ENCODE assay signal across 8 mouse cellular contexts in genomic region chr11:58914461-58915028, GRCm38 (mm10). TPM values are rescaled to one million over a fixed set of nuclear protein-coding genes. Genes with fewer than 3 reads are reported as not detected.
A peak's percentile ranks its signal among the peaks of the same experiment; 100 is the strongest.
DNase-seq lines count a peak whose midpoint lies in the region; ATAC-seq and TF ChIP-seq lines count a peak whose summit lies in the region.

No protein-coding gene starts in this region.

- H3K9ac ChIP-seq in heart, embryonic 11.5 days (ENCODE audit: low read depth, low read length) = peak overlapping the region; percentile 71
- H3K9ac ChIP-seq in forebrain, postnatal 0 days = 0 out of 2 replicates have a peak overlapping the region, but pooled peaks have one; percentile 18
- peak overlapping the region; percentile 22 for H3K9ac ChIP-seq in stomach, embryonic 15.5 days

- H3K4me3 ChIP-seq in heart, embryonic 11.5 days (ENCODE audit: low read depth, low read length) = peak overlapping the region; percentile 38
- H3K4me3 ChIP-seq in forebrain, postnatal 0 days (ENCODE audit: low read depth, low read length) = peak overlapping the region; percentile 23
- H3K4me3 ChIP-seq in stomach, embryonic 15.5 days (replicated peaks) = peak overlapping the region; percentile 36

- no peak for ATAC-seq in heart, embryonic 11.5 days (replicated peaks; ENCODE audit: insufficient number of reproducible peaks, low FRiP score, low TSS enrichment)
- no peak; the same call in 1 of the 2 replicates for ATAC-seq in forebrain, postnatal 0 days
- ATAC-seq in megakaryocyte, adult 5-6 weeks (ENCODE audit: poor library complexity, severe bottlenecking) = peak; percentile 61
- ATAC-seq in stomach, embryonic 15.5 days (ENCODE audit: insufficient read depth, low FRiP score, low read depth) = 0 out of 2 replicates have a peak, but pooled peaks have one; percentile 12

- no peaks in the 10 kb centered on the region for H3K4me1 ChIP-seq in heart, embryonic 11.5 days (ENCODE audit: control insufficient read depth, insufficient read depth, low read length)
- H3K4me1 ChIP-seq in forebrain, postnatal 0 days (ENCODE audit: insufficient read depth) = no peaks in the 10 kb centered on the region; the same call in 1 of the 2 replicates
- peaks cover 7% of the 10 kb centered on the region; the same call in 1 of the 2 replicates for H3K4me1 ChIP-seq in stomach, embryonic 15.5 days

- intact Hi-C loops in heart, postnatal 25 days (cut with DNase I) = no loop called here
- intact Hi-C loops in gastrocnemius, postnatal 36 days (cut with DNase I) = no loop called here

- H3K27ac ChIP-seq in heart, embryonic 11.5 days (ENCODE audit: low read depth, low read length) = peak overlapping the region; percentile 58
- H3K27ac ChIP-seq in forebrain, postnatal 0 days (ENCODE audit: low read depth, low read length) = no peak overlapping the region
- H3K27ac ChIP-seq in stomach, embryonic 15.5 days = 0 out of 2 replicates have a peak overlapping the region, but pooled peaks have one; percentile 21

- TF ChIP-seq CTCF in forebrain, postnatal 0 days (IDR thresholded peaks at IDR 0.05; ENCODE audit: low read depth) = peak; percentile 76

- no peaks in the 10 kb centered on the region for H3K9me3 ChIP-seq in heart, embryonic 11.5 days (replicated peaks; ENCODE audit: control insufficient read depth, low read length)
- H3K9me3 ChIP-seq in forebrain, postnatal 0 days (ENCODE audit: low read length) = no peaks in the 10 kb centered on the region
- no peaks in the 10 kb centered on the region for H3K9me3 ChIP-seq in stomach, embryonic 15.5 days

- peak overlapping the region; percentile 77 for H3K4me2 ChIP-seq in heart, embryonic 11.5 days
- H3K4me2 ChIP-seq in forebrain, postnatal 0 days (ENCODE audit: low read depth) = peak overlapping the region; percentile 57
- peak overlapping the region; percentile 74 for H3K4me2 ChIP-seq in stomach, embryonic 15.5 days

- 11% methylated on average over 17 of the region's 17 CpGs for WGBS in heart, embryonic 11.5 days (ENCODE audit: insufficient replicate concordance)
- 14% methylated on average over 17 of the region's 17 CpGs for WGBS in forebrain, postnatal 0 days
- WGBS in stomach, embryonic 15.5 days = 11% methylated on average over 17 of the region's 17 CpGs

- DNase-seq in heart, postnatal 25 days (ENCODE audit: low spot score) = no peak
- peak; percentile 68 for DNase-seq in c-Kit-negative CD71-positive TER-119-positive erythroid progenitor cells, embryonic 14.5 days (ENCODE audit: low read depth, low spot score)
- peak; percentile 74 for DNase-seq in forebrain, postnatal 0 days
- DNase-seq in kidney, postnatal 10 days = peak; percentile 47
- DNase-seq in gastrocnemius, postnatal 36 days = no peak

- no peaks in the 10 kb centered on the region for H3K36me3 ChIP-seq in heart, embryonic 11.5 days (ENCODE audit: control insufficient read depth, insufficient read depth, low read length)
- H3K36me3 ChIP-seq in forebrain, postnatal 0 days (ENCODE audit: insufficient read depth) = no peaks in the 10 kb centered on the region
- no peaks in the 10 kb centered on the region for H3K36me3 ChIP-seq in stomach, embryonic 15.5 days

- no peaks in the 10 kb centered on the region; the same call in 1 of the 2 replicates for H3K27me3 ChIP-seq in heart, embryonic 11.5 days (ENCODE audit: control insufficient read depth, insufficient read depth, low read length)
- H3K27me3 ChIP-seq in forebrain, postnatal 0 days (ENCODE audit: insufficient read depth, low read length) = no peaks in the 10 kb centered on the region; the same call in 1 of the 2 replicates
- H3K27me3 ChIP-seq in stomach, embryonic 15.5 days (replicated peaks) = no peaks in the 10 kb centered on the region

RNA-seq across cellular contexts. Expression of gene Btnl10, which starts 3.2 kb away (rescaled TPM):
- polyA plus RNA-seq in heart, embryonic 11.5 days (2014; fragmentation: Nextera tagmentation; extraction: Ambion mirVana) = 0.27 TPM in 1 of 2 replicates, not detected in the other
- total RNA-seq in heart, postnatal 25 days (2021) = not detected
- total RNA-seq in forebrain, postnatal 0 days (2014; rRNA removed) = 0.10 TPM in 1 of 2 replicates, not detected in the other
- not detected in 2 replicates for polyA plus RNA-seq in forebrain, postnatal 0 days (2015; fragmentation: Nextera tagmentation; extraction: Ambion mirVana)
- 0.94 and 1.8 TPM in 2 replicates for total RNA-seq in megakaryocyte, adult 5-6 weeks (2015)
- total RNA-seq in megakaryocyte, adult 5-6 weeks (2017) = 1.2 and 2.8 TPM in 2 replicates
- 0.59 and 0.95 TPM in 2 replicates for polyA plus RNA-seq in stomach, embryonic 15.5 days (2015; fragmentation: Nextera tagmentation; extraction: Ambion mirVana)
- not detected for total RNA-seq in gastrocnemius, postnatal 36 days (2021)

RNA-seq across cellular contexts. Expression of gene Zfp39, which starts 10.5 kb away (rescaled TPM):
- polyA plus RNA-seq in heart, embryonic 11.5 days (2014; fragmentation: Nextera tagmentation; extraction: Ambion mirVana) = 5.1 and 5.4 TPM in 2 replicates
- 1 to 10 TPM; 3.4 to 4.1 TPM for total RNA-seq in heart, postnatal 25 days (2021)
- 13.0 and 13.2 TPM in 2 replicates for total RNA-seq in forebrain, postnatal 0 days (2014; rRNA removed)
- 4.4 and 7.0 TPM in 2 replicates for polyA plus RNA-seq in forebrain, postnatal 0 days (2015; fragmentation: Nextera tagmentation; extraction: Ambion mirVana)
- total RNA-seq in megakaryocyte, adult 5-6 weeks (2015) = 12.5 and 13.3 TPM in 2 replicates
- total RNA-seq in megakaryocyte, adult 5-6 weeks (2017) = 8.2 and 8.6 TPM in 2 replicates
- polyA plus RNA-seq in stomach, embryonic 15.5 days (2015; fragmentation: Nextera tagmentation; extraction: Ambion mirVana) = 4.6 and 5.6 TPM in 2 replicates
- 1 to 10 TPM; 2.0 to 3.2 TPM for total RNA-seq in gastrocnemius, postnatal 36 days (2021)

RNA-seq across cellular contexts. Expression of gene Rnf187, which starts 24.2 kb away (rescaled TPM):
- polyA plus RNA-seq in heart, embryonic 11.5 days (2014; fragmentation: Nextera tagmentation; extraction: Ambion mirVana) = 172 and 192 TPM in 2 replicates
- 100 to 1,000 TPM; 163 to 167 TPM for total RNA-seq in heart, postnatal 25 days (2021)
- 668 and 716 TPM in 2 replicates for total RNA-seq in forebrain, postnatal 0 days (2014; rRNA removed)
- 583 and 608 TPM in 2 replicates for polyA plus RNA-seq in forebrain, postnatal 0 days (2015; fragmentation: Nextera tagmentation; extraction: Ambion mirVana)
- 42.6 and 42.9 TPM in 2 replicates for total RNA-seq in megakaryocyte, adult 5-6 weeks (2015)
- total RNA-seq in megakaryocyte, adult 5-6 weeks (2017) = 49.7 and 61.7 TPM in 2 replicates
- 229 and 235 TPM in 2 replicates for polyA plus RNA-seq in stomach, embryonic 15.5 days (2015; fragmentation: Nextera tagmentation; extraction: Ambion mirVana)
- 10 to 100 TPM; 86.9 to 96.5 TPM for total RNA-seq in gastrocnemius, postnatal 36 days (2021)

RNA-seq across cellular contexts. Expression of gene Hist3h2ba, which starts 34.2 kb away (rescaled TPM):
- polyA plus RNA-seq in heart, embryonic 11.5 days (2014; fragmentation: Nextera tagmentation; extraction: Ambion mirVana) = 6.4 and 8.4 TPM in 2 replicates
- 1 to 10 TPM; 1.8 to 2.3 TPM for total RNA-seq in heart, postnatal 25 days (2021)
- total RNA-seq in forebrain, postnatal 0 days (2014; rRNA removed) = 446 and 960 TPM in 2 replicates
- polyA plus RNA-seq in forebrain, postnatal 0 days (2015; fragmentation: Nextera tagmentation; extraction: Ambion mirVana) = 111 and 146 TPM in 2 replicates
- 4.6 and 6.9 TPM in 2 replicates for total RNA-seq in megakaryocyte, adult 5-6 weeks (2015)
- total RNA-seq in megakaryocyte, adult 5-6 weeks (2017) = 5.4 and 10.9 TPM in 2 replicates
- polyA plus RNA-seq in stomach, embryonic 15.5 days (2015; fragmentation: Nextera tagmentation; extraction: Ambion mirVana) = 42.0 and 45.8 TPM in 2 replicates
- 1 to 10 TPM; 1.1 to 1.5 TPM for total RNA-seq in gastrocnemius, postnatal 36 days (2021)

RNA-seq across cellular contexts. Expression of gene Hist3h2a, which starts 39.9 kb away (rescaled TPM):
- 22.5 and 23.3 TPM in 2 replicates for polyA plus RNA-seq in heart, embryonic 11.5 days (2014; fragmentation: Nextera tagmentation; extraction: Ambion mirVana)
- 10 to 100 TPM; 17.1 to 21.3 TPM for total RNA-seq in heart, postnatal 25 days (2021)
- 181 and 199 TPM in 2 replicates for total RNA-seq in forebrain, postnatal 0 days (2014; rRNA removed)
- polyA plus RNA-seq in forebrain, postnatal 0 days (2015; fragmentation: Nextera tagmentation; extraction: Ambion mirVana) = 58.0 and 58.7 TPM in 2 replicates
- 20.6 and 24.9 TPM in 2 replicates for total RNA-seq in megakaryocyte, adult 5-6 weeks (2015)
- total RNA-seq in megakaryocyte, adult 5-6 weeks (2017) = 267 and 273 TPM in 2 replicates
- 29.6 and 32.2 TPM in 2 replicates for polyA plus RNA-seq in stomach, embryonic 15.5 days (2015; fragmentation: Nextera tagmentation; extraction: Ambion mirVana)
- total RNA-seq in gastrocnemius, postnatal 36 days (2021) = 10 to 100 TPM in 1 of 2 experiments, 1 to 10 TPM in 1; 9.5 to 10.5 TPM

Comparison
In these comparisons a context has a peak if more than half of its experiments do, and no peak if none do; other contexts are left out.
1. ATAC-seq: peak in megakaryocyte, adult 5-6 weeks (single experiment) and stomach, embryonic 15.5 days (single experiment); none in heart, embryonic 11.5 days (single experiment) and forebrain, postnatal 0 days (single experiment).
2. H3K9ac ChIP-seq: peak in every context shown above with its lines; median percentile 71 in heart, embryonic 11.5 days; 22 in stomach, embryonic 15.5 days; 18 in forebrain, postnatal 0 days.
3. DNase-seq: peak in c-Kit-negative CD71-positive TER-119-positive erythroid progenitor cells, embryonic 14.5 days (single experiment), forebrain, postnatal 0 days (single experiment) and kidney, postnatal 10 days (single experiment); none in heart, postnatal 25 days (single experiment) and gastrocnemius, postnatal 36 days (0 of 2).
4. Peak in every context shown above with its lines, with median percentiles within 50 percentile points of each other: H3K4me2 ChIP-seq and H3K4me3 ChIP-seq.